Mouse (Mus musculus): Measurements from ENCODE around the gene Vps18.

- TF ChIP-seq CTCF (IDR thresholded peaks at IDR 0.05; ENCODE audit: low read depth) (no peak), EP300 (IDR thresholded peaks at IDR 0.05; ENCODE audit: low read depth) (no peak)
Observed at GRCm38 (mm10) chr2:119304798-119305208, 16.3 kb downstream of the Vps18 start.

Measured in liver, embryonic 14.5 days (tissue).